Mouse (Mus musculus): Measurements from ENCODE around the gene Pfn2. TPM values are rescaled to one million over a fixed set of nuclear protein-coding genes. Genes with fewer than 3 reads are reported as not detected.

Pfn2 gene
- 206 and 212 TPM in 2 replicates for polyA plus RNA-seq (2015; fragmentation: Nextera tagmentation; extraction: Ambion mirVana)

DNA sequence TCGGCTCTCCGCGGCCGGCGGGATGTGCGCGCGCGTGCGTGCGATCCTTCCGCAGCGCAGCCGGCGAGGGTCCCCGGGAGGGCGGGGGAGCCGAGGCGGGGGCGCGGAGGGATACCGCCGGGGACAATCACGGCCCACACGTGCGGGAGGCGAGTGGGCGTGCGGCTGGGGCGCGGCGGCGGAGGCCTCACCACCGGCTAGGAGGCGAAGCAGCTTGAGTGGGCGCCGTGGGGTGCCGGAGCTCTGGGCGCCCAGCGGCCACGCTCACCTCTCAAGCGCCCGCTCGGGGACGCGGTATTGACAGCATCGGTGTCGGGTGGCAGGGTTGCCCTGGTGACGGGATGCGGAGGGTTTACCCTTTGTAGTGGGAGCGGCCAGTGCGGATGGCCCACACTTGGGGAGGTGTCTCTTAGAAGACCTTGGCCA lies at the start of gene Pfn2:
Pfn2 (minus strand) TSS at position 320 of the 426 bp plus-strand sequence.
- Histone ChIP-seq H3K4me2 (ENCODE audit: low read length) (peak within 1 kb of the TSS; percentile 83), H3K9ac (ENCODE audit: low read depth, low read length) (peak within 1 kb of the TSS; percentile 91), H3K27me3 (ENCODE audit: insufficient read depth, low read length) (no peaks in the 10 kb centered on the region), H3K4me3 (replicated peaks; ENCODE audit: low read depth, low read length) (peak within 1 kb of the TSS; percentile 99), H3K36me3 (ENCODE audit: insufficient read depth, low read length) (no peaks in the 10 kb centered on the region), H3K27ac (peak within 1 kb of the TSS; percentile 90), H3K9me3 (replicated peaks; ENCODE audit: low read length) (no peaks in the 10 kb centered on the region), H3K4me1 (replicated peaks; ENCODE audit: insufficient read depth, low read length) (no peaks in the 10 kb centered on the region)
- ATAC-seq (replicated peaks; ENCODE audit: low FRiP score, low read depth) (peak; percentile 88), DNase-seq (ENCODE audit: low spot score) (peak; percentile 82)
- WGBS = 0% methylated on average over 49 of the region's 52 CpGs
- TF ChIP-seq CTCF (IDR thresholded peaks at IDR 0.05; ENCODE audit: low read depth) = no peak

DNA sequence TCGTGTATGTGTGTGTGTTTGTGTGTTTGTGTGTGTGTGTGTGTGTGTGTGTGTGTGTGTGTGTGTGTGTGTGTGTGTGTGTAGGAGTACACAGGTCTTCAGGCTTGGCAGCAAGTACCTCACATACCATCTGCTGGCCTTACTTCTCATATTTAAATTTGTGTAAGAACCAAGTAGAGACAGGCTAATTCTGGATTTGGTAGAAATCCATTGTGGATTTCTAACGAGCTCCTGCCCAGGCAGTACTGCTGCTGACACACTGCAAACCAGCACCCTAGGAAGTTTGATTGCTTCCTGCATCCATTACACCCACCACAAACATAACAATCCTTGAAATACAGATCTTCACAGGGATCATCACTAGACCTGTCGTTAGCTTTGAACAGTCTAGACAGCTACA lies 35.1 kb upstream of the Pfn2 start:
- H3K27me3 ChIP-seq (ENCODE audit: insufficient read depth, low read length) = no peaks in the 10 kb centered on the region
- H3K4me1 ChIP-seq (replicated peaks; ENCODE audit: insufficient read depth, low read length) = no peaks in the 10 kb centered on the region
- WGBS = 80% methylated on average over 3 of the region's 3 CpGs
- no peak overlapping the region for H3K9ac ChIP-seq (ENCODE audit: low read depth, low read length)
- TF ChIP-seq CTCF (IDR thresholded peaks at IDR 0.05; ENCODE audit: low read depth) = no peak
- no peak overlapping the region for H3K4me3 ChIP-seq (replicated peaks; ENCODE audit: low read depth, low read length)
- no peak overlapping the region for H3K4me2 ChIP-seq (ENCODE audit: low read length)
- no peaks in the 10 kb centered on the region for H3K36me3 ChIP-seq (ENCODE audit: insufficient read depth, low read length)
- H3K27ac ChIP-seq = no peak overlapping the region
- DNase-seq (ENCODE audit: low spot score) (no peak), ATAC-seq (replicated peaks; ENCODE audit: low FRiP score, low read depth) (no peak)
- no peaks in the 10 kb centered on the region for H3K9me3 ChIP-seq (replicated peaks; ENCODE audit: low read length)

DNA sequence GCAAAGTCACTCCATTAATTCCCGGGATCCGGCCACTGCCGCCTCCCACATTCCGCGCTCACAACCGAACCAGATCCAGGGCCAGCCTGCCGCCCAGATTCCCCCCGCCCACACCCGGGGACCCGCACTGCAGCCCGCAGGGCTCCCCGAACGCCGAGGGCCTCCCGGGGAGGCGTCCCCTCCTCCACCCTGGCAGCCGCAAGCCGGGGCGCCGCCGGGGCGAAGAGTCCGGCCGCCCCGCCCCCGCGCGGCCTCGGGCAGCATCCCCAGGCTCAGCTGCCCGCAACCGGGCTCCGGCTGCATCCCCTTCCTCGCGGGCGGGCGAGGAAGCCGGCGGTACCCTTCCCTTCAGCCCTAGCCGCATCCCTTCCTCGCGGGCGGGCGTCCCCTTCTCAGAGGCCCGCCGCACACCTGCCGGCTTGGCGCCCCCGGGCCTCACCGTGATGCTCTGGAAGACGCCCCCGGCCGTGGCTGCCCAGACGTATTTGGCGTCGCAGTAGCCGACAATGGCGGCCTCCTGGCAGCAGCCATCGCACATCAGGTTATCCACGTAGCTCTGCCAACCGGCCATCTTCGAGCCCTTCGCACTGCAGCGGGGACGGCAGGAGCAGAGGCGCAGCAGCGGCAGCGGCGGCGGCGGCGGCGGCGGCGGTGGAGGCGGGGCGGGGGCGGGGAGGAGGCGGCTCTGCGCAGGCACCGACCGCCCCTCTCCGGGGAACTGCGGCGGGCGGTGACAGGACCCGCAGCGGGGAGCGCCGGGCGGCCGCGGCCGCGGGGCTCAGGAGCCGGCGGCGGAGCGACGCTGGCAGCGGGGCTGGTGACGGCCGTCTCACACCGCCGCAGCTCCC lies 743 bp downstream of the Pfn2 start:
- no peak for TF ChIP-seq CTCF (IDR thresholded peaks at IDR 0.05; ENCODE audit: low read depth)
- Histone ChIP-seq H3K36me3 (ENCODE audit: insufficient read depth, low read length) (peaks cover 3% of the 10 kb centered on the region; the same call in 1 of the 2 replicates), H3K4me2 (ENCODE audit: low read length) (peak overlapping the region; percentile 83), H3K27me3 (ENCODE audit: insufficient read depth, low read length) (no peaks in the 10 kb centered on the region), H3K4me1 (replicated peaks; ENCODE audit: insufficient read depth, low read length) (no peaks in the 10 kb centered on the region), H3K4me3 (replicated peaks; ENCODE audit: low read depth, low read length) (peak overlapping the region; percentile 99), H3K27ac (peak overlapping the region; percentile 90), H3K9ac (ENCODE audit: low read depth, low read length) (peak overlapping the region; percentile 91), H3K9me3 (replicated peaks; ENCODE audit: low read length) (no peaks in the 10 kb centered on the region)
- ATAC-seq (replicated peaks; ENCODE audit: low FRiP score, low read depth) (peak; percentile 89), DNase-seq (ENCODE audit: low spot score) (peak; percentile 75)
- WGBS = 1% methylated on average over 82 of the region's 104 CpGs

DNA sequence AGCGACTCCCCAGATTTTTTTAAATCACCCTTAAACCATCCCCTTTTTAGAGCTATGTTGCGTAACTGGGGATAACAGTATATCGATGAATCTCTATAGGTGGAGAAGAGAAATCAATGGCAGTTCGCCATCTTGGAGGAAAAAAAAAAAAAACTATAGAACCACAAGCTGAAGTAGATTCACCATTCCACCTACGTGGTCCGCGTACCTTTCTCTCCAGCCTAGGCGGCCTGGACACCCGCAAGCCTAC lies 1.3 kb downstream of the Pfn2 start:
- Histone ChIP-seq H3K27me3 (ENCODE audit: insufficient read depth, low read length) (no peaks in the 10 kb centered on the region), H3K4me3 (replicated peaks; ENCODE audit: low read depth, low read length) (peak overlapping the region; percentile 99), H3K36me3 (ENCODE audit: insufficient read depth, low read length) (peaks cover 4% of the 10 kb centered on the region; the same call in 1 of the 2 replicates), H3K27ac (peak overlapping the region; percentile 90), H3K4me1 (replicated peaks; ENCODE audit: insufficient read depth, low read length) (no peaks in the 10 kb centered on the region), H3K9ac (ENCODE audit: low read depth, low read length) (peak overlapping the region; percentile 91), H3K4me2 (ENCODE audit: low read length) (peak overlapping the region; percentile 83), H3K9me3 (replicated peaks; ENCODE audit: low read length) (no peaks in the 10 kb centered on the region)
- DNase-seq (ENCODE audit: low spot score) = peak; percentile 76
- ATAC-seq (replicated peaks; ENCODE audit: low FRiP score, low read depth) = no peak
- under 1% methylated on average over 9 of the region's 9 CpGs for WGBS
- TF ChIP-seq CTCF (IDR thresholded peaks at IDR 0.05; ENCODE audit: low read depth) = no peak

DNA sequence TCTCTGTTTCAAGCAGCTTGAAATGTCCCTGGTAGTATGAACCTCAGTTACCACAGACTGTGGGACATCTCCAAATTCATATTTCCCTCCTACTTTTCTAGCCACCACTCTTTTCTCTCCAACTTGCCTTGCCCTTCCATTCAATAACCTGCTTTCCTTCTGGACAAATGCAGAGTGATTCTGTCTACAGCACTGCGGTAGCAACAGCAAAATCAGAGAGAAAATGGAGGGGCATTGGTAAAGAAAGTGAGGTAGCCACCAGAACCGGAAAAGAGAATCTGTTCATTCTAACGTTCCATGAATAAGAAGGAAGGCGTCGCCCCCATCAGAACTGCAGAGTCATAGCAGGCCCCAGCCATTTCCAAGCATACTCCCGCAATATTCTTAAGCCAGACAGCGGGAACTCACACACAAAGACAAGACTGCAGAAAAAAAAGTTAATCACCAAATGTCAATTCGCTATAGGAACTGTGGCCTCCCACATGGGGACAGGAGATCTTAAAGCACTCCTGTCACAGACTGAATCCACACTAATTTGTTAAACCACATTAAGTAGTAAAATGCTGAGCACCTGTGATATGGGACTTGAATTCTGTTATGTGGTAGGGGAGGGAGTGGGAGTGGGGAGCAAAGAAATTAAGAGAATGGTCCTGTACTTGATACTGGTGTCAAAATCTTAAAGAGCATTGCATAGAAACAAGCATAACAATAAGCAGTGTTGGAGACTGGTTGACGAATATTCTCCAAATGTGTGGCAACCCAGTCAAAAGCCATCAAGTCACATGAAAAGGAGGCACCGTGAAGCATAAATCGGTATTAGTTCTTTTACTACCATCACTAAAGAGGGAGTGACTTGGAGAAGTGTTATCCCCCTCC lies 1.9 kb downstream of the Pfn2 start:
- DNase-seq (ENCODE audit: low spot score) (peak; percentile 65), ATAC-seq (replicated peaks; ENCODE audit: low FRiP score, low read depth) (no peak)
- TF ChIP-seq CTCF (IDR thresholded peaks at IDR 0.05; ENCODE audit: low read depth) = peak; percentile 9; the same call in 1 of the 2 replicates
- Histone ChIP-seq H3K36me3 (ENCODE audit: insufficient read depth, low read length) (peaks cover 4% of the 10 kb centered on the region; the same call in 1 of the 2 replicates), H3K27ac (peak overlapping the region; percentile 90; the same call in 1 of the 2 replicates), H3K4me2 (ENCODE audit: low read length) (peak overlapping the region; percentile 83), H3K4me3 (replicated peaks; ENCODE audit: low read depth, low read length) (peak overlapping the region; percentile 99), H3K9me3 (replicated peaks; ENCODE audit: low read length) (no peaks in the 10 kb centered on the region), H3K9ac (ENCODE audit: low read depth, low read length) (peak overlapping the region; percentile 91; the same call in 1 of the 2 replicates), H3K27me3 (ENCODE audit: insufficient read depth, low read length) (no peaks in the 10 kb centered on the region), H3K4me1 (replicated peaks; ENCODE audit: insufficient read depth, low read length) (no peaks in the 10 kb centered on the region)
- WGBS = 17% methylated on average over 11 of the region's 11 CpGs

DNA sequence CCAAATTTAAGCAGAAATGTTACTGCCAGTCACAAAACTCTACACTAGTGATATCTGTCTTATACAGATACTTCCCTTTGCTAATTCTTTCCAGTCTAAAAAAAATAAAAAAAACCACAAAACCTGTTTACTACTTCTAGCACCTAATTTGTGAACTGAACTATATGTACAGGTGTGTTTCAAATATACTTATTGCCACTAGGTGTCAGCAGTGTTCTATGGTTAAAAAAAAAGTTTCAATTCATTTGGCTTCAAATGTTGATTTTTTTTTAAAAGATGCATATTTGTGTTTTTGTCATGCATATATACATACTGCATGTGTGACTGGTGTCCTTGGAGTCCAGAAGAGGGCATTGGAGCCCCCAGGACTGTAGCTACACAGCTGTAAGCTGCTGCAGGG lies 4.1 kb downstream of the Pfn2 start:
- peak; percentile 79 for TF ChIP-seq CTCF (IDR thresholded peaks at IDR 0.05; ENCODE audit: low read depth)
- no peaks in the 10 kb centered on the region for H3K27me3 ChIP-seq (ENCODE audit: insufficient read depth, low read length)
- peaks cover 7% of the 10 kb centered on the region; the same call in 1 of the 2 replicates for H3K36me3 ChIP-seq (ENCODE audit: insufficient read depth, low read length)
- no peak overlapping the region for H3K27ac ChIP-seq
- no peak overlapping the region for H3K4me3 ChIP-seq (replicated peaks; ENCODE audit: low read depth, low read length)
- H3K4me1 ChIP-seq (replicated peaks; ENCODE audit: insufficient read depth, low read length) = no peaks in the 10 kb centered on the region
- H3K9ac ChIP-seq (ENCODE audit: low read depth, low read length) = no peak overlapping the region
- peak; percentile 69 for DNase-seq (ENCODE audit: low spot score)
- ATAC-seq (replicated peaks; ENCODE audit: low FRiP score, low read depth) = no peak
- H3K9me3 ChIP-seq (replicated peaks; ENCODE audit: low read length) = no peaks in the 10 kb centered on the region
- H3K4me2 ChIP-seq (ENCODE audit: low read length) = no peak overlapping the region
